Mouse (Mus musculus): Measurements from ENCODE around the gene Krtap20-2. TPM values are rescaled to one million over a fixed set of nuclear protein-coding genes. Genes with fewer than 3 reads are reported as not detected.
"Not testable (repeated sequence)": the region's sequence is repeated elsewhere in the genome, so short reads cannot be mapped to it uniquely, and the experiment has no call there.

The Krtap20-2 gene
- not detected for total RNA-seq (2022)

GRCm38 (mm10) chr16:89205561-89205960, at the start of gene Krtap20-2:
Gene Krtap20-2 (plus strand): TSS chr16:89205861.
- no peak for DNase-seq

- DNase-seq: no peak
Observed at GRCm38 (mm10) chr16:89157652-89158051, 48.0 kb upstream of the Krtap20-2 start, which contains the start of gene Gm9789. Gene Gm9789 (plus strand): TSS chr16:89157952.

GRCm38 (mm10) chr16:89169190-89169589, 36.5 kb upstream of the Krtap20-2 start, which contains the start of gene Gm7735:
Gene Gm7735 (plus strand): TSS chr16:89169490.
- not testable (repeated sequence) for DNase-seq

GRCm38 (mm10) chr16:89174435-89174834, 31.2 kb upstream of the Krtap20-2 start, which contains the start of gene 1110057P08Rik:
Gene 1110057P08Rik (plus strand): TSS chr16:89174735.
- DNase-seq: no peak

- no peak for DNase-seq
Observed at GRCm38 (mm10) chr16:89188621-89189020, 17.0 kb upstream of the Krtap20-2 start.

Other genes with a start within 250 kb of the Krtap20-2 start
- gene Krtap16-3, start 243.0 kb upstream of the Krtap20-2 start, total RNA-seq (2022): not detected
- not detected for gene Krtap22-2, start 195.1 kb upstream of the Krtap20-2 start, total RNA-seq (2022)
- gene Gm10229, start 190.6 kb upstream of the Krtap20-2 start, total RNA-seq (2022): not detected
- gene Krtap6-1, start 174.2 kb upstream of the Krtap20-2 start, total RNA-seq (2022): not detected
- not detected for gene Gm10228, start 164.4 kb upstream of the Krtap20-2 start, total RNA-seq (2022)
- not detected for gene Krtap6-5, start 158.0 kb upstream of the Krtap20-2 start, total RNA-seq (2022)
- gene 1110025L11Rik, start 141.9 kb upstream of the Krtap20-2 start, total RNA-seq (2022): not detected
- not detected for gene Krtap6-3, start 121.8 kb upstream of the Krtap20-2 start, total RNA-seq (2022)
- gene Gm6358, start 65.0 kb upstream of the Krtap20-2 start, total RNA-seq (2022): not detected
- gene Gm10061, start 54.8 kb upstream of the Krtap20-2 start, total RNA-seq (2022): not detected
- not detected for gene Gm9789, start 47.9 kb upstream of the Krtap20-2 start, total RNA-seq (2022)
- not detected for gene Gm7735, start 36.4 kb upstream of the Krtap20-2 start, total RNA-seq (2022)
- gene 1110057P08Rik, start 31.1 kb upstream of the Krtap20-2 start, total RNA-seq (2022): not detected
- not detected for gene Krtap21-1, start 198.0 kb downstream of the Krtap20-2 start, total RNA-seq (2022)
- gene Krtap6-2, start 214.2 kb downstream of the Krtap20-2 start, total RNA-seq (2022): not detected

Measured in adrenal gland, adult 8-10 months (tissue).